Mouse (Mus musculus) kidney, adult 2 months (tissue): ENCODE measurements at regions not wholly inside any gene's neighbourhood (a gene's known extent, or its start where the extent isn't known, plus 50 kb on each side); places are given as distances from the start of the nearest gene placed in this dataset.

ENCODE experiments used
- DNase-seq: peaks from one replicate; pipeline ENCODE4 v3.0.0; 2021
- H3K27ac ChIP-seq: fragments of 200-500 bp; 2 replicates; pipeline ENCODE4 v1.5.1; 2012; ENCODE audit warnings: low read depth, low read length, control low read depth, inconsistent platforms; ENCODE audit not compliant: insufficient read depth
- H3K27me3 ChIP-seq: fragments of 200-500 bp; replicated peaks from 2 replicates; pipeline ENCODE4 v1.6.1; 2012; ENCODE audit warnings: mild to moderate bottlenecking, moderate library complexity, low read length, inconsistent platforms; ENCODE audit not compliant: control insufficient read depth, insufficient read depth
- H3K36me3 ChIP-seq: fragments of 200-500 bp; 2 replicates; pipeline ENCODE4 v1.6.1; 2012; ENCODE audit warnings: mild to moderate bottlenecking, moderate library complexity, low read length, inconsistent platforms; ENCODE audit not compliant: control insufficient read depth, insufficient read depth
- H3K4me1 ChIP-seq: fragments of 200-500 bp; 2 replicates; pipeline ENCODE4 v1.6.1; 2011; ENCODE audit warnings: low read length; ENCODE audit not compliant: control insufficient read depth, insufficient read depth
- H3K4me3 ChIP-seq: fragments of 200-500 bp; 2 replicates; pipeline ENCODE4 v1.5.1; 2011; ENCODE audit warnings: mild to moderate bottlenecking, low read depth, low read length, control low read depth; ENCODE audit not compliant: insufficient read depth
- CTCF ChIP-seq: fragments of 200-500 bp; conservative IDR thresholded peaks from 2 replicates; pipeline ENCODE4 v1.5.1; 2011; ENCODE audit warnings: low read depth, mild to moderate bottlenecking, control low read depth, low read length, moderate library complexity, mixed read lengths; ENCODE audit not compliant: insufficient read depth, insufficient read length
- POLR2A ChIP-seq: fragments of 200-500 bp; IDR thresholded peaks from one replicate; pipeline ENCODE4 v1.6.1; 2011; ENCODE audit warnings: low read depth, low read length, control low read depth
- WGBS: fragments of 180-500 bp; shearing (Covaris S2); methylation state at CpG from one replicate; pipeline ENCODE4 v1.1.7; 2018; 5-methylcytosine and 5-hydroxymethylcytosine counted together

GRCm38 (mm10) chr17:64467297-64467696 lies 133.2 kb upstream of the Man2a1 start:
- Histone ChIP-seq H3K36me3 (no peaks in the 10 kb centered on the region), H3K4me1 (no peaks in the 10 kb centered on the region), H3K27ac (no peak overlapping the region), H3K4me3 (no peak overlapping the region), H3K27me3 (no peaks in the 10 kb centered on the region)
- TF ChIP-seq POLR2A: no peak
- no peak for TF ChIP-seq CTCF
- DNase-seq: no peak
- 38% methylated on average over 11 of the region's 12 CpGs for WGBS

- no peak overlapping the region for H3K27ac ChIP-seq
- no peak overlapping the region for H3K4me3 ChIP-seq
- 21% methylated on average over 12 of the region's 12 CpGs for WGBS
- H3K36me3 ChIP-seq: no peaks in the 10 kb centered on the region
- no peaks in the 10 kb centered on the region for H3K4me1 ChIP-seq
- TF ChIP-seq CTCF: no peak
- no peaks in the 10 kb centered on the region for H3K27me3 ChIP-seq
- no peak for DNase-seq
Observed at GRCm38 (mm10) chr17:64469754-64470400, 130.7 kb upstream of the Man2a1 start.

- peak; percentile 71 for DNase-seq
- no peaks in the 10 kb centered on the region for H3K4me1 ChIP-seq
- H3K36me3 ChIP-seq: no peaks in the 10 kb centered on the region
- no peak for TF ChIP-seq CTCF
- no peak for TF ChIP-seq POLR2A
- H3K27me3 ChIP-seq: no peaks in the 10 kb centered on the region
- no peak overlapping the region for H3K27ac ChIP-seq
- 3% methylated on average over 1 of the region's 1 CpGs for WGBS
- no peak overlapping the region for H3K4me3 ChIP-seq
Observed at GRCm38 (mm10) chr17:64480607-64481038, 119.9 kb upstream of the Man2a1 start.

- Histone ChIP-seq H3K36me3 (no peaks in the 10 kb centered on the region), H3K27me3 (no peaks in the 10 kb centered on the region), H3K27ac (no peak overlapping the region), H3K4me1 (no peaks in the 10 kb centered on the region), H3K4me3 (no peak overlapping the region)
- TF ChIP-seq POLR2A (no peak), CTCF (no peak)
- DNase-seq: no peak
- 93% methylated on average over 4 of the region's 4 CpGs for WGBS
Observed at GRCm38 (mm10) chr17:64484835-64485234, 115.7 kb upstream of the Man2a1 start.

- WGBS: 98% methylated on average over 2 of the region's 2 CpGs
- no peak for TF ChIP-seq CTCF
- no peak for TF ChIP-seq POLR2A
- no peak for DNase-seq
- Histone ChIP-seq H3K27ac (no peak overlapping the region), H3K4me3 (no peak overlapping the region), H3K4me1 (no peaks in the 10 kb centered on the region), H3K36me3 (no peaks in the 10 kb centered on the region), H3K27me3 (no peaks in the 10 kb centered on the region)
Observed at GRCm38 (mm10) chr17:64489769-64490335, 110.7 kb upstream of the Man2a1 start.

- Histone ChIP-seq H3K27me3 (no peaks in the 10 kb centered on the region), H3K4me3 (no peak overlapping the region), H3K27ac (no peak overlapping the region), H3K4me1 (no peaks in the 10 kb centered on the region), H3K36me3 (no peaks in the 10 kb centered on the region)
- no peak for DNase-seq
- no peak for TF ChIP-seq POLR2A
- TF ChIP-seq CTCF: no peak
- 92% methylated on average over 7 of the region's 7 CpGs for WGBS
Observed at GRCm38 (mm10) chr17:64490664-64491063, 109.9 kb upstream of the Man2a1 start.

- 57% methylated on average over 9 of the region's 10 CpGs for WGBS
- Histone ChIP-seq H3K27ac (no peak overlapping the region), H3K27me3 (no peaks in the 10 kb centered on the region)
Observed at GRCm38 (mm10) chr17:64491922-64492353, 108.6 kb upstream of the Man2a1 start.

More at GRCm38 (mm10) chr17:64491922-64492353, 108.6 kb upstream of the Man2a1 start:
- Histone ChIP-seq H3K4me1 (no peaks in the 10 kb centered on the region), H3K4me3 (no peak overlapping the region), H3K36me3 (no peaks in the 10 kb centered on the region)
- TF ChIP-seq CTCF (no peak), POLR2A (no peak)
- no peak for DNase-seq
